ENCODE assay signal across 8 mouse cellular contexts in the genomic region with DNA sequence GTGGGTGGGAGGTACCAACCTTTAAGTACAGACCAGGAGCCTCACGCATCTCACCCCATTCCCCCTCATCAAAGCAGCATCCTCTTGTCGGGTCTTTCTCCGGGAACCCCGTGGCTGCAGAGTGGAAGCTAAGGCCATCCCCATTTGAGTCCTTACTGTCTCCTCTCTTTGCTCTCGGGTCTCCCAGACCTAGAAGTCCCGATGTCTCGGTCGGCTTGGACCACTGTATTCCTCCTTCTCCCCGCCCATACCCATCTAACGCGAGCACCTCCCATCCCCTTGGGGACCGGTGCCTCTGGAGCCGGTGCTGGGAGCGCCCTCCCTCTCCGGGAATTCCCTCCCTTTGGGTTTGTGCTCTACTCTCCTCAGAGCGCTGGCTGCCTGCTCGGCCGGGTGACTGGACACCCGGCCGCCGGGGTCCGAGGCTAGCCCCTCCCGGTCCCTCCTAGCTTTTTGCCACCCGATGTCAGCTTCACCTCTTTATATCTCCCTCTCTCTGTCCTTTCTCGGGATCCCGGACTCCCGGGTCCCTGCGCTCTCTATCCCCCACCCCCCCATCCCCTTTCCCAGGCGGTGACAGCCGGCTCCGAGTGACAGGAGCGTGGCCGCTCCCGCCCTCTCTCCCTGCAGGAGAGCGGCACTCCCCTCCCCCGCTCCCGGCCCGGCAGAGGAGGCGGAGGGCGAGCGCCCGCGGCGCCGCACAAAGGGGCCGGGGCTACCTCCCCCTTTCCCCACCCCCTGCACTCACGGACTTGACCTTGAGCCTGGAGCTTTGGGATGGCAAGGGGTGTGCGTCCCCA. TPM values are rescaled to one million over a fixed set of nuclear protein-coding genes. Genes with fewer than 3 reads are reported as not detected.
DNase-seq lines count a peak whose midpoint lies in the region; ATAC-seq and TF ChIP-seq lines count a peak whose summit lies in the region.

No protein-coding gene starts in this region.

- no peak for TF ChIP-seq CTCF in gastrocnemius, adult 2 months (IDR thresholded peaks at IDR 0.05)
- TF ChIP-seq CTCF in thymus, adult 2 months (IDR thresholded peaks at IDR 0.05; ENCODE audit: borderline replicate concordance, control insufficient read depth, extremely low read depth, insufficient read depth, low read length, poor library complexity): no peak

- H3K9me3 ChIP-seq in intestine, embryonic 15.5 days: no peaks in the 10 kb centered on the region
- no peaks in the 10 kb centered on the region for H3K9me3 ChIP-seq in neural tube, embryonic 14.5 days (ENCODE audit: control insufficient read depth, low read length)

- peaks cover 31% of the 10 kb centered on the region for H3K27me3 ChIP-seq in thymus, adult 2 months (ENCODE audit: control insufficient read depth, insufficient read depth, low read length)
- H3K27me3 ChIP-seq in intestine, embryonic 15.5 days (replicated peaks): peaks cover 30% of the 10 kb centered on the region
- H3K27me3 ChIP-seq in neural tube, embryonic 14.5 days (ENCODE audit: control insufficient read depth, insufficient read depth, low read length): no peaks in the 10 kb centered on the region

- peak overlapping the region; percentile 68 for H3K4me3 ChIP-seq in gastrocnemius, adult 2 months
- H3K4me3 ChIP-seq in thymus, adult 2 months (ENCODE audit: control insufficient read depth, insufficient read depth, low read length): 0 out of 2 replicates have a peak overlapping the region, but pooled peaks have one; percentile 17
- H3K4me3 ChIP-seq in intestine, embryonic 15.5 days (replicated peaks): peak overlapping the region; percentile 52
- H3K4me3 ChIP-seq in neural tube, embryonic 14.5 days (ENCODE audit: low read depth, low read length): peak overlapping the region; percentile 72

- whole genome bisulfite sequencing in thymus, adult 2 months: 7% methylated on average over 45 of the region's 48 CpGs
- WGBS in intestine, embryonic 15.5 days: 0% methylated on average over 38 of the region's 48 CpGs
- under 1% methylated on average over 36 of the region's 48 CpGs for WGBS in neural tube, embryonic 14.5 days

- peak overlapping the region; percentile 51 for H3K9ac ChIP-seq in intestine, embryonic 15.5 days
- H3K9ac ChIP-seq in neural tube, embryonic 14.5 days (replicated peaks; ENCODE audit: low read depth, low read length): peak overlapping the region; percentile 85

- no peak overlapping the region for H3K27ac ChIP-seq in gastrocnemius, adult 2 months
- H3K27ac ChIP-seq in thymus, adult 2 months (ENCODE audit: control insufficient read depth, insufficient read depth, low read length): no peak overlapping the region
- H3K27ac ChIP-seq in intestine, embryonic 15.5 days: no peak overlapping the region
- peak overlapping the region; percentile 85 for H3K27ac ChIP-seq in neural tube, embryonic 14.5 days (ENCODE audit: low read depth, low read length)

- ATAC-seq in intestine, embryonic 15.5 days: no peak
- ATAC-seq in neural tube, embryonic 14.5 days (ENCODE audit: low read depth): 0 out of 2 replicates have a peak, but pooled peaks have one; percentile 3

- no peak for TF ChIP-seq POLR2A in thymus, adult 2 months (IDR thresholded peaks at IDR 0.05; ENCODE audit: control insufficient read depth, extremely low read depth, insufficient read depth, low read length, poor library complexity)

- intact Hi-C loops in gastrocnemius, adult 2 months (cut with DNase I): loop anchor here (5.0 kb wide), 2 partner anchors 127 to 218 kb away; no protein-coding TSS in a partner anchor
- intact Hi-C loops in gastrocnemius, postnatal 36 days (cut with DNase I): loop anchor here (5.0 kb wide), 1 partner anchor 177 kb away; the partner anchor contains the start of gene Ryr1

- peaks cover 28% of the 10 kb centered on the region for H3K4me1 ChIP-seq in thymus, adult 2 months (replicated peaks; ENCODE audit: control insufficient read depth, insufficient read depth, low read length)
- H3K4me1 ChIP-seq in intestine, embryonic 15.5 days (replicated peaks): peaks cover 35% of the 10 kb centered on the region
- H3K4me1 ChIP-seq in neural tube, embryonic 14.5 days (ENCODE audit: control insufficient read depth, insufficient read depth, low read length): peaks cover 30% of the 10 kb centered on the region

- no peak for DNase-seq in gastrocnemius, adult 2 months
- no peak for DNase-seq in gastrocnemius, adult 18-20 months (ENCODE audit: low spot score)
- DNase-seq in thymus, adult 2 months: no peak
- DNase-seq in thymus, postnatal 25 days: no peak
- DNase-seq in gastrocnemius, postnatal 36 days: no peak
- no peak for DNase-seq in urinary bladder, adult 2 months (ENCODE audit: low spot score)

- peak overlapping the region; percentile 98 for H3K4me2 ChIP-seq in intestine, embryonic 15.5 days (replicated peaks)
- H3K4me2 ChIP-seq in neural tube, embryonic 14.5 days (ENCODE audit: low read depth, low read length): peak overlapping the region; percentile 95

- no peaks in the 10 kb centered on the region for H3K36me3 ChIP-seq in thymus, adult 2 months (ENCODE audit: control insufficient read depth, insufficient read depth, low read length)
- no peaks in the 10 kb centered on the region for H3K36me3 ChIP-seq in intestine, embryonic 15.5 days
- no peaks in the 10 kb centered on the region for H3K36me3 ChIP-seq in neural tube, embryonic 14.5 days (ENCODE audit: control insufficient read depth, insufficient read depth, low read length)

RNA-seq across cellular contexts. Expression of gene Dpf1, which starts 0.9 kb away (rescaled TPM):
- total RNA-seq in gastrocnemius, adult 2 months (2021): 1 to 10 TPM in 1 of 2 experiments, under 1 TPM in 1; 0.86 to 2.6 TPM
- 1 to 10 TPM; 2.4 to 2.7 TPM for total RNA-seq in gastrocnemius, adult 18-20 months (2021)
- polyA plus RNA-seq in thymus, adult 2 months (2012; rRNA removed): 1.6 and 1.8 TPM in 2 replicates
- polyA plus RNA-seq in intestine, embryonic 15.5 days (2015; fragmentation: Nextera tagmentation; extraction: Ambion mirVana): 6.7 and 6.8 TPM in 2 replicates
- polyA plus RNA-seq in neural tube, embryonic 14.5 days (2014; fragmentation: Nextera tagmentation; extraction: Ambion mirVana): 190 and 228 TPM in 2 replicates
- 1 to 10 TPM; 1.9 to 2.3 TPM for total RNA-seq in gastrocnemius, postnatal 36 days (2021)
- 1.3 and 2.8 TPM in 2 replicates for polyA plus RNA-seq in urinary bladder, adult 2 months (2012; rRNA removed)

RNA-seq across cellular contexts. Expression of gene Ppp1r14a, which starts 15.6 kb away (rescaled TPM):
- 1 to 10 TPM; 3.8 to 4.5 TPM for total RNA-seq in gastrocnemius, adult 2 months (2021)
- 1 to 10 TPM; 3.3 to 3.4 TPM for total RNA-seq in gastrocnemius, adult 18-20 months (2021)
- polyA plus RNA-seq in thymus, adult 2 months (2012; rRNA removed): 5.4 and 5.8 TPM in 2 replicates
- polyA plus RNA-seq in intestine, embryonic 15.5 days (2015; fragmentation: Nextera tagmentation; extraction: Ambion mirVana): 44.3 and 50.7 TPM in 2 replicates
- polyA plus RNA-seq in neural tube, embryonic 14.5 days (2014; fragmentation: Nextera tagmentation; extraction: Ambion mirVana): 1.8 and 3.6 TPM in 2 replicates
- 1 to 10 TPM; 3.3 to 3.5 TPM for total RNA-seq in gastrocnemius, postnatal 36 days (2021)
- polyA plus RNA-seq in urinary bladder, adult 2 months (2012; rRNA removed): 303 and 338 TPM in 2 replicates

RNA-seq across cellular contexts. Expression of gene Spint2, which starts 23.0 kb away (rescaled TPM):
- 1 to 10 TPM; 4.7 to 6.0 TPM for total RNA-seq in gastrocnemius, adult 2 months (2021)
- 10 to 100 TPM in 1 of 2 experiments, 1 to 10 TPM in 1; 8.2 to 14.7 TPM for total RNA-seq in gastrocnemius, adult 18-20 months (2021)
- 426 and 460 TPM in 2 replicates for polyA plus RNA-seq in thymus, adult 2 months (2012; rRNA removed)
- 633 and 716 TPM in 2 replicates for polyA plus RNA-seq in intestine, embryonic 15.5 days (2015; fragmentation: Nextera tagmentation; extraction: Ambion mirVana)
- polyA plus RNA-seq in neural tube, embryonic 14.5 days (2014; fragmentation: Nextera tagmentation; extraction: Ambion mirVana): 46.9 and 62.4 TPM in 2 replicates
- 1 to 10 TPM; 4.1 to 4.5 TPM for total RNA-seq in gastrocnemius, postnatal 36 days (2021)
- polyA plus RNA-seq in urinary bladder, adult 2 months (2012; rRNA removed): 485 and 505 TPM in 2 replicates

RNA-seq across cellular contexts. Expression of gene 2200002D01Rik, which starts 56.4 kb away (rescaled TPM):
- total RNA-seq in gastrocnemius, adult 2 months (2021): under 1 TPM; 0.64 to 0.81 TPM
- 1 to 10 TPM in 1 of 2 experiments, under 1 TPM in 1; 0.66 to 1.1 TPM for total RNA-seq in gastrocnemius, adult 18-20 months (2021)
- polyA plus RNA-seq in thymus, adult 2 months (2012; rRNA removed): 3.6 and 3.7 TPM in 2 replicates
- polyA plus RNA-seq in intestine, embryonic 15.5 days (2015; fragmentation: Nextera tagmentation; extraction: Ambion mirVana): 178 and 182 TPM in 2 replicates
- 0.50 and 0.75 TPM in 2 replicates for polyA plus RNA-seq in neural tube, embryonic 14.5 days (2014; fragmentation: Nextera tagmentation; extraction: Ambion mirVana)
- under 1 TPM; 0.28 to 0.86 TPM for total RNA-seq in gastrocnemius, postnatal 36 days (2021)
- polyA plus RNA-seq in urinary bladder, adult 2 months (2012; rRNA removed): 144 and 178 TPM in 2 replicates

Comparison
In these comparisons a context has a peak if more than half of its experiments do, and no peak if none do; other contexts are left out.
1. H3K4me3 ChIP-seq: peak in every context shown above with its lines; median percentile 72 in neural tube, embryonic 14.5 days; 68 in gastrocnemius, adult 2 months; 52 in intestine, embryonic 15.5 days; 17 in thymus, adult 2 months.
2. RNA of gene Dpf1, which starts 0.9 kb away (polyA plus RNA-seq): 190 to 228 TPM in neural tube, embryonic 14.5 days; 6.7 to 6.8 TPM in intestine, embryonic 15.5 days, 1.6 to 1.8 TPM in thymus, adult 2 months and 1.3 to 2.8 TPM in urinary bladder, adult 2 months; every median in the first group is over 10 times any median in the second.